Mouse (Mus musculus) forebrain, embryonic 10.5 days (tissue): ENCODE results near the gene Gje1. TPM values are rescaled to one million over a fixed set of nuclear protein-coding genes. Genes with fewer than 3 reads are reported as not detected.

ENCODE experiments used
- DNase-seq: peaks from one replicate; pipeline ENCODE4 v3.0.0-alpha.2; 2017; ENCODE audit warnings: low spot score; ENCODE audit errors: extremely low spot score
- H3K27ac ChIP-seq: fragments of 300-500 bp; sonication (generic); 2 replicates; pipeline ENCODE4 v1.5.1; 2016; ENCODE audit warnings: mild to moderate bottlenecking
- H3K27me3 ChIP-seq: fragments of 300-500 bp; sonication (generic); 2 replicates; pipeline ENCODE4 v1.6.1; 2016; ENCODE audit warnings: mild to moderate bottlenecking; ENCODE audit not compliant: poor library complexity, severe bottlenecking
- H3K36me3 ChIP-seq: fragments of 300-500 bp; sonication (generic); replicated peaks from 2 replicates; pipeline ENCODE4 v1.6.1; 2016; ENCODE audit warnings: mild to moderate bottlenecking, moderate library complexity
- H3K4me1 ChIP-seq: fragments of 300-500 bp; sonication (generic); 2 replicates; pipeline ENCODE4 v1.6.1; 2016
- H3K4me3 ChIP-seq: fragments of 300-500 bp; sonication (generic); 2 replicates; pipeline ENCODE4 v1.5.1; 2016; ENCODE audit warnings: mild to moderate bottlenecking, moderate library complexity
- H3K9me3 ChIP-seq: fragments of 300-500 bp; sonication (generic); 2 replicates; pipeline ENCODE4 v1.6.1; 2016; ENCODE audit warnings: mild to moderate bottlenecking, moderate library complexity
- WGBS: fragments of 180-500 bp; shearing (Covaris S2); methylation state at CpG from one replicate; pipeline ENCODE4 v1.1.7; 2016; 5-methylcytosine and 5-hydroxymethylcytosine counted together
- polyA plus RNA-seq: library from polyadenylated mRNA; unstranded; fragments of >200 nt; fragmentation: Nextera tagmentation; extraction: Ambion mirVana; gene quantifications from 2 replicates; pipeline ENCODE4 v1.2.1, GENCODE M21; 2016

Gene Gje1
- polyA plus RNA-seq, 1 experiment from 2014 or later: 0.10 TPM

DNA sequence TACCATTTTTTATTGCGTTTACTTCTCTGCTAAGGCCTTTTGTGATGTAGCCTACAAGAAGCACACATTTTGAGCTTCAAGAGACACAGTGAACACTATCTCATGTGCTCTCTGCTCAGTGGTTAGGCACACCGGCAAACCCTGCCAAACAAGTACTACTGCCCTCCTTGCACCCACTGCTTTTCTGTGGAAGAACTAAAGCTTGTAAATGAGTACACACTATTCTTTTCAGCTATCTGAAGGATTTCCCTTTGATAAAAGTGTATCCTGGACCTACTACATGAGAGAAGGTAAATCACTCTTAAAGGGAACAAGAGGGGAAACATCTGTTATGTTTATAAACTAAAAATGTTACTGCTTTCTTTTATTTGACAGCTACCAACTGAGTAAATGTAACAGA is 51.9 kb downstream of the Gje1 start:
- no peak overlapping the region for H3K27ac ChIP-seq
- H3K27me3 ChIP-seq: no peaks in the 10 kb centered on the region
- no peaks in the 10 kb centered on the region for H3K4me1 ChIP-seq
- no peak overlapping the region for H3K4me3 ChIP-seq
- H3K36me3 ChIP-seq: peaks cover 43% of the 10 kb centered on the region
- H3K9me3 ChIP-seq: no peaks in the 10 kb centered on the region
- WGBS: 95% methylated on average over 2 of the region's 2 CpGs
- DNase-seq: no peak

Other genes starting within 250 kb of the Gje1 start
- gene Adgrg6, start 172.6 kb downstream of the Gje1 start, polyA plus RNA-seq: 0.07 and 0.27 TPM in 2 replicates
- gene Vta1, start 12.7 kb downstream of the Gje1 start, polyA plus RNA-seq: 115 and 119 TPM in 2 replicates
- 0.55 and 0.59 TPM in 2 replicates for gene Nmbr, start 12.6 kb downstream of the Gje1 start, polyA plus RNA-seq